In the genomic region with DNA sequence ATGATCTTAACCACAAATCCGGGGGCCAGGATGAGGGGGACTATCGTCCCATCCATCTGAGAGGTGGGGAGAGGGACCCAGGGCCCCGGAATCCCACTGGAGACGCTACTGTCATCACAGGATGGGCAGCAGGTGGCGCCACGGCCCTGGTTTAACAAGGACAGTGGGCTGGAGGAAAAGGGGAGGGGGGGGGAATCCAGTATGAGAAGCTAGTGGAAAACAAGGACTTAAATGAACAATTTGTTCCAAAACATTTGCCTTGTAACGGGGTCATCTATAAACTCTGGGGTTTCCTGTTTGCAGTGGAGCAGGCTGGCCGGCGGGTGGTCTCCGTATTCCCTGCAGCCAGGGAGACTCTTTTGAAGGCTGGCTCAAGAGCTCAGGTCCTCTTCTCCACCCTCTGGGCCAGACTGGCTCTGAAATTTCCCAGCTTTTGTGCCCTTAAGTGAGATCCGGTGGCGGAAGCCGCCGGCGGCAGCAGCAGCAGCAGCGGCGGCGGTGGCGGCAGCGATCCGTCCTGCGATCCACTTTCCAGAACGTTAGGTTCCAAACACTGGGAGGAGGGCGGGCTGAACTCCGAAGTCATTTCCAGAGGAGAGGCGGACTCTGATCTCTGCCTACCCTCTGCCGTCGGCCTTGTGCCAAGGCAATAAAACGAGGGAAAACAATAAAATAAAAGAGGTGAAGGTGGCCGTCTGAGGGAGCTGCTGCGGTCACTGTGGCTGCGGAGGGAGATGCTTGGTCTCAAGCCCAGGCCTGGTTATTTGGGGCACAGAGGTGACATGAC, we compare ENCODE assay signal across 7 mouse cellular contexts.
DNase-seq lines count a peak whose midpoint lies in the region; ATAC-seq and TF ChIP-seq lines count a peak whose summit lies in the region.

No protein-coding gene starts in this region.

- H3K4me1 ChIP-seq in embryonic facial prominence, embryonic 13.5 days: peaks cover 28% of the 10 kb centered on the region
- peaks cover 17% of the 10 kb centered on the region for H3K4me1 ChIP-seq in heart, embryonic 10.5 days
- peaks cover 12% of the 10 kb centered on the region for H3K4me1 ChIP-seq in kidney, embryonic 14.5 days (ENCODE audit: control insufficient read depth, insufficient read depth, low read length)
- H3K4me1 ChIP-seq in limb, embryonic 14.5 days (ENCODE audit: control insufficient read depth, insufficient read depth, low read length): peaks cover 30% of the 10 kb centered on the region
- peaks cover 26% of the 10 kb centered on the region for H3K4me1 ChIP-seq in midbrain, embryonic 15.5 days

- under 1% methylated on average over 32 of the region's 32 CpGs for WGBS in embryonic facial prominence, embryonic 13.5 days
- whole genome bisulfite sequencing in heart, embryonic 10.5 days: under 1% methylated on average over 32 of the region's 32 CpGs
- WGBS in kidney, embryonic 14.5 days: under 1% methylated on average over 32 of the region's 32 CpGs
- WGBS in limb, embryonic 14.5 days: under 1% methylated on average over 32 of the region's 32 CpGs
- under 1% methylated on average over 32 of the region's 32 CpGs for WGBS in midbrain, embryonic 15.5 days

- no peak for TF ChIP-seq POLR2A in limb, embryonic 14.5 days (IDR thresholded peaks at IDR 0.05; ENCODE audit: borderline replicate concordance, extremely low read depth, insufficient read depth, insufficient read length)

- ATAC-seq in embryonic facial prominence, embryonic 13.5 days (ENCODE audit: insufficient number of reproducible peaks, insufficient read depth, low FRiP score, low TSS enrichment, low read depth): peak; percentile 73; the same call in 1 of the 2 replicates
- ATAC-seq in kidney, embryonic 14.5 days (ENCODE audit: low FRiP score, low TSS enrichment): peak; percentile 58
- ATAC-seq in limb, embryonic 14.5 days (ENCODE audit: low FRiP score, low read depth): peak; percentile 71
- ATAC-seq in midbrain, embryonic 15.5 days (replicated peaks): peak; percentile 50; the same call in 1 of the 2 replicates

- DNase-seq in adrenal gland, postnatal 14 days: peak; percentile 87
- peak; percentile 90 for DNase-seq in heart, embryonic 10.5 days (ENCODE audit: low spot score)
- peak; percentile 92 for DNase-seq in limb, embryonic 14.5 days (ENCODE audit: low spot score)
- DNase-seq in splenic B cell, adult 2 months (ENCODE audit: low read depth, low spot score): peak; percentile 59

- no peaks in the 10 kb centered on the region for H3K9me3 ChIP-seq in embryonic facial prominence, embryonic 13.5 days
- no peaks in the 10 kb centered on the region for H3K9me3 ChIP-seq in heart, embryonic 10.5 days
- H3K9me3 ChIP-seq in kidney, embryonic 14.5 days (ENCODE audit: control insufficient read depth, low read length): no peaks in the 10 kb centered on the region
- no peaks in the 10 kb centered on the region for H3K9me3 ChIP-seq in limb, embryonic 14.5 days (ENCODE audit: control insufficient read depth, low read length)
- H3K9me3 ChIP-seq in midbrain, embryonic 15.5 days: 0 out of 2 replicates have a peak, but pooled peaks cover 4% of the 10 kb centered on the region

- H3K4me3 ChIP-seq in embryonic facial prominence, embryonic 13.5 days: peak overlapping the region; percentile 45
- H3K4me3 ChIP-seq in heart, embryonic 10.5 days: peak overlapping the region; percentile 63
- peak overlapping the region; percentile 36 for H3K4me3 ChIP-seq in kidney, embryonic 14.5 days (ENCODE audit: low read length)
- peak overlapping the region; percentile 39 for H3K4me3 ChIP-seq in limb, embryonic 14.5 days (replicated peaks; ENCODE audit: low read length)
- peak overlapping the region; percentile 34 for H3K4me3 ChIP-seq in midbrain, embryonic 15.5 days

- peak overlapping the region; percentile 80 for H3K4me2 ChIP-seq in embryonic facial prominence, embryonic 13.5 days
- H3K4me2 ChIP-seq in kidney, embryonic 14.5 days (replicated peaks; ENCODE audit: low read depth, low read length): peak overlapping the region; percentile 74
- peak overlapping the region; percentile 88 for H3K4me2 ChIP-seq in limb, embryonic 14.5 days (replicated peaks; ENCODE audit: low read depth, low read length, severe bottlenecking)
- peak overlapping the region; percentile 64 for H3K4me2 ChIP-seq in midbrain, embryonic 15.5 days

- no peaks in the 10 kb centered on the region for H3K27me3 ChIP-seq in embryonic facial prominence, embryonic 13.5 days
- H3K27me3 ChIP-seq in heart, embryonic 10.5 days (ENCODE audit: insufficient read depth, poor library complexity, severe bottlenecking): peaks cover 38% of the 10 kb centered on the region
- H3K27me3 ChIP-seq in kidney, embryonic 14.5 days (ENCODE audit: control insufficient read depth, insufficient read depth, low read length): peaks cover 8% of the 10 kb centered on the region; the same call in 1 of the 2 replicates
- no peaks in the 10 kb centered on the region for H3K27me3 ChIP-seq in limb, embryonic 14.5 days (ENCODE audit: control insufficient read depth, insufficient read depth, low read length)
- H3K27me3 ChIP-seq in midbrain, embryonic 15.5 days (replicated peaks): no peaks in the 10 kb centered on the region
- no peaks in the 10 kb centered on the region for H3K27me3 ChIP-seq in splenic B cell, adult 2 months (ENCODE audit: control insufficient read depth, insufficient read depth, low read length, poor library complexity, severe bottlenecking)

- no peaks in the 10 kb centered on the region for H3K36me3 ChIP-seq in embryonic facial prominence, embryonic 13.5 days
- H3K36me3 ChIP-seq in heart, embryonic 10.5 days: no peaks in the 10 kb centered on the region
- H3K36me3 ChIP-seq in kidney, embryonic 14.5 days (ENCODE audit: control insufficient read depth, insufficient read depth, low read length): no peaks in the 10 kb centered on the region
- no peaks in the 10 kb centered on the region for H3K36me3 ChIP-seq in limb, embryonic 14.5 days (ENCODE audit: control insufficient read depth, insufficient read depth, low read length)
- no peaks in the 10 kb centered on the region for H3K36me3 ChIP-seq in midbrain, embryonic 15.5 days (replicated peaks)
- no peaks in the 10 kb centered on the region for H3K36me3 ChIP-seq in splenic B cell, adult 2 months (ENCODE audit: control insufficient read depth, insufficient read depth, low read length, poor library complexity, severe bottlenecking)

- H3K27ac ChIP-seq in embryonic facial prominence, embryonic 13.5 days: peak overlapping the region; percentile 81
- H3K27ac ChIP-seq in heart, embryonic 10.5 days: peak overlapping the region; percentile 85
- peak overlapping the region; percentile 80 for H3K27ac ChIP-seq in kidney, embryonic 14.5 days (ENCODE audit: low read depth, low read length)
- peak overlapping the region; percentile 83 for H3K27ac ChIP-seq in limb, embryonic 14.5 days (replicated peaks; ENCODE audit: low read depth, low read length)
- peak overlapping the region; percentile 40 for H3K27ac ChIP-seq in midbrain, embryonic 15.5 days

- peak overlapping the region; percentile 77 for H3K9ac ChIP-seq in embryonic facial prominence, embryonic 13.5 days
- H3K9ac ChIP-seq in kidney, embryonic 14.5 days (ENCODE audit: low read depth, low read length): peak overlapping the region; percentile 52
- peak overlapping the region; percentile 62 for H3K9ac ChIP-seq in limb, embryonic 14.5 days (ENCODE audit: low read depth, low read length, severe bottlenecking)
- peak overlapping the region; percentile 26 for H3K9ac ChIP-seq in midbrain, embryonic 15.5 days

Comparison
In these comparisons a context has a peak if more than half of its experiments do, and no peak if none do; other contexts are left out.
1. Peak in every context shown above with its lines: DNase-seq, ATAC-seq, H3K4me3 ChIP-seq and H3K27ac ChIP-seq.
2. H3K9ac ChIP-seq: peak in every context shown above with its lines; median percentile 77 in embryonic facial prominence, embryonic 13.5 days; 62 in limb, embryonic 14.5 days; 52 in kidney, embryonic 14.5 days; 26 in midbrain, embryonic 15.5 days.